Mouse (Mus musculus) heart, embryonic 14.5 days (tissue): ENCODE measurements around the gene H2-Q4. TPM values are rescaled to one million over a fixed set of nuclear protein-coding genes. Genes with fewer than 3 reads are reported as not detected.
"Not testable (repeated sequence)": the region's sequence is repeated elsewhere in the genome, so short reads cannot be mapped to it uniquely, and the experiment has no call there.

Experiments used
- ATAC-seq: fragments of 200-750 bp; cut with Nextera tagmentation; 2 replicates; pipeline ENCODE4 v1.8.0; 2017; ENCODE audit warnings: low read depth, moderate TSS enrichment; ENCODE audit not compliant: insufficient number of reproducible peaks, insufficient read depth, low FRiP score
- H3K27ac ChIP-seq, 2 experiments: fragments of 200-500 bp in 1 of 2; fragments of 300-500 bp in 1 of 2; sonication (generic) in 1 of 2; replicated peaks in 1 of 2; 2 replicates each; pipeline ENCODE4 v1.5.1; 2012 to 2014; ENCODE audit warnings: low read depth in 2 of 2, low read length in 2 of 2, control low read depth in 1 of 2, mild to moderate bottlenecking in 1 of 2, mixed read lengths in 1 of 2; ENCODE audit not compliant: control insufficient read depth in 1 of 2, insufficient read depth in 1 of 2
- H3K27me3 ChIP-seq: fragments of 300-500 bp; sonication (generic); 2 replicates; pipeline ENCODE4 v1.6.1; 2014; ENCODE audit warnings: mild to moderate bottlenecking, low read length, control low read depth; ENCODE audit not compliant: control insufficient read depth, insufficient read depth
- H3K36me3 ChIP-seq: fragments of 300-500 bp; sonication (generic); 2 replicates; pipeline ENCODE4 v1.6.1; 2014; ENCODE audit warnings: mild to moderate bottlenecking, control low read depth, low read length, mixed read lengths; ENCODE audit not compliant: control insufficient read depth, insufficient read depth
- H3K4me1 ChIP-seq, 2 experiments: fragments of 200-500 bp in 1 of 2; fragments of 300-500 bp in 1 of 2; sonication (generic) in 1 of 2; 2 replicates each; pipeline ENCODE4 v1.6.1; 2012 to 2014; ENCODE audit warnings: low read length in 2 of 2, control low read depth in 1 of 2, mixed read lengths in 1 of 2; ENCODE audit not compliant: control insufficient read depth in 2 of 2, insufficient read depth in 2 of 2
- H3K4me2 ChIP-seq: fragments of 300-500 bp; sonication (generic); 2 replicates; pipeline ENCODE4 v1.6.1; 2014; ENCODE audit warnings: mild to moderate bottlenecking, low read length
- H3K4me3 ChIP-seq, 2 experiments: fragments of 200-500 bp in 1 of 2; fragments of 300-500 bp in 1 of 2; sonication (generic) in 1 of 2; 2 replicates each; pipeline ENCODE4 v1.5.1; 2012 to 2014; ENCODE audit warnings: low read length in 2 of 2, mild to moderate bottlenecking in 2 of 2, control low read depth in 1 of 2, low read depth in 1 of 2, moderate library complexity in 1 of 2; ENCODE audit not compliant: control insufficient read depth in 1 of 2, insufficient read depth in 1 of 2
- H3K9ac ChIP-seq: fragments of 300-500 bp; sonication (generic); 2 replicates; pipeline ENCODE4 v1.6.1; 2014; ENCODE audit warnings: mild to moderate bottlenecking, low read length
- H3K9me3 ChIP-seq: fragments of 300-500 bp; sonication (generic); 2 replicates; pipeline ENCODE4 v1.6.1; 2016; ENCODE audit warnings: low read length, control low read depth; ENCODE audit not compliant: control insufficient read depth
- WGBS: fragments of 180-500 bp; shearing (Covaris S2); extraction: QIAGEN DNeasy Blood & Tissue Kit; methylation state at CpG from one replicate; pipeline ENCODE4 v1.1.7; 2014; 5-methylcytosine and 5-hydroxymethylcytosine counted together
- polyA plus RNA-seq: library from polyadenylated mRNA; unstranded; fragments of >200 nt; fragmentation: Nextera tagmentation; extraction: Ambion mirVana; gene quantifications from 2 replicates; pipeline ENCODE4 v1.2.1, GENCODE M21; 2014

H2-Q4 gene
- polyA plus RNA-seq, 1 experiment from 2014 or later = 1.7 TPM

- peaks cover 31% of the 10 kb centered on the region for H3K27me3 ChIP-seq
Observed at GRCm38 (mm10) chr17:35421331-35421730, 41.9 kb downstream of the H2-Q4 start.

GRCm38 (mm10) chr17:35422360-35422759 is 42.9 kb downstream of the H2-Q4 start:
- WGBS = 81% methylated on average over 5 of the region's 5 CpGs
- H3K36me3 ChIP-seq, H3K4me1 ChIP-seq, H3K27ac ChIP-seq, H3K4me3 ChIP-seq, H3K9me3 ChIP-seq, H3K4me2 ChIP-seq, H3K9ac ChIP-seq, ATAC-seq: not testable (repeated sequence)
- peaks cover 31% of the 10 kb centered on the region for H3K27me3 ChIP-seq

More at GRCm38 (mm10) chr17:35421331-35421730, 41.9 kb downstream of the H2-Q4 start:
- H3K9ac ChIP-seq, H3K27ac ChIP-seq, H3K4me1 ChIP-seq, H3K36me3 ChIP-seq, ATAC-seq, H3K4me3 ChIP-seq, H3K9me3 ChIP-seq, H3K4me2 ChIP-seq: not testable (repeated sequence)
- WGBS = 85% methylated on average over 4 of the region's 4 CpGs

GRCm38 (mm10) chr17:35423131-35423810 is 43.9 kb downstream of the H2-Q4 start:
- not testable (repeated sequence) for H3K4me2 ChIP-seq, H3K9ac ChIP-seq, H3K9me3 ChIP-seq, H3K27ac ChIP-seq, H3K4me1 ChIP-seq, H3K4me3 ChIP-seq, ATAC-seq, H3K36me3 ChIP-seq
- peaks cover 29% of the 10 kb centered on the region for H3K27me3 ChIP-seq
- 63% methylated on average over 3 of the region's 3 CpGs for WGBS

GRCm38 (mm10) chr17:35424106-35424505 is 44.7 kb downstream of the H2-Q4 start:
- not testable (repeated sequence) for H3K4me1 ChIP-seq, H3K9me3 ChIP-seq, ATAC-seq, H3K9ac ChIP-seq, H3K36me3 ChIP-seq, H3K27ac ChIP-seq, H3K4me3 ChIP-seq, H3K4me2 ChIP-seq
- WGBS = 79% methylated on average over 3 of the region's 3 CpGs
- peaks cover 22% of the 10 kb centered on the region for H3K27me3 ChIP-seq

DNA sequence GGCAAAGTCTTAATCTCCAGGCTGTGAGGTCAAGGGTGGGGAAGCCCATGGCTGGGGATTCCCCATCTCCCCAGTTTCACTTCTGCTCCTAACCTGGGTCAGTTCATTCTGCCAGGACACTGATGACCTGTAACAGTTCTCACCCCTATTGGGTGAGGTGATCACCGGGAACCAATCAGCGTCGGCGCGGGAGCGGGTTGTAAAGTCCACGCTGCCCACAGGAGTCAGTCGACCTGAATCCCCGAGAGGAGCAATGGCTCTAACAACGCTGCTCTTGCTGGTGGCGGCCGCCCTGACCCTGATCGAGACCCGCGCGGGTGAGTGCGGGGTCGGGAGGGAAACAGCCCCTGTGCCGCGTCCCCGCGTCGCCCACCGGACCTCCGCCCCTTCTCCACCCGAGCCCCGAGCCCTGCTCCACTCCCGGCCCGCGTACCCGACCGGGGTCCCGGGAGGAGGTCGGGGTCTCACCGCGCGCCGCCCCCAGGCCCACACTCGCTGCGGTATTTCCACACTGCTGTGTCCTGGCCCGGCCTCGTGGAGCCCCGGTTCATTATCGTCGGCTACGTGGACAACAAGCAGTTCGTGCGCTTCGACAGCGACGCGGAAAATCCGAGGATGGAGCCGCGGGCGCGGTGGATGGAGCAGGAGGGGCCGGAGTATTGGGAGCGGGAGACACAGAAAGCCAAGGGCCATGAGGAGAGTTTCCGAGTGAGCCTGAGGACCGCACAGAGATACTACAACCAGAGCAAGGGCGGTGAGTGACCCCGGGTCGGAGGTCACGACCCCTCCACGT is 45.4 kb downstream of the H2-Q4 start, which contains the start of gene H2-Q6:
TSS of gene H2-Q6 (plus strand) at position 227 of the 793 bp plus-strand sequence.
- H3K4me1 ChIP-seq, H3K9me3 ChIP-seq, H3K9ac ChIP-seq, H3K36me3 ChIP-seq, H3K27ac ChIP-seq: not testable (repeated sequence)
- Histone ChIP-seq H3K4me2 (peak within 1 kb of the TSS; percentile 66), H3K4me3 (peak within 1 kb of the TSS; percentile 9 to 34), H3K27me3 (peaks cover 16% of the 10 kb centered on the region)
- peak; percentile 20 for ATAC-seq
- 2% methylated on average over 51 of the region's 66 CpGs for WGBS

- H3K9me3 ChIP-seq, H3K36me3 ChIP-seq, H3K4me1 ChIP-seq, H3K27ac ChIP-seq, H3K9ac ChIP-seq: not testable (repeated sequence)
- Histone ChIP-seq H3K4me3 (peak overlapping the region; percentile 9 to 34; a peak in 3 of 4 replicates), H3K4me2 (peak overlapping the region; percentile 66), H3K27me3 (peaks cover 16% of the 10 kb centered on the region)
- ATAC-seq = 0 out of 2 replicates have a peak, but pooled peaks have one; percentile 18
- WGBS = 10% methylated on average over 28 of the region's 28 CpGs
Observed at GRCm38 (mm10) chr17:35425474-35425873, 46.1 kb downstream of the H2-Q4 start.

GRCm38 (mm10) chr17:35428883-35429282 is 49.5 kb downstream of the H2-Q4 start:
- not testable (repeated sequence) for ATAC-seq, H3K36me3 ChIP-seq, H3K4me3 ChIP-seq, H3K27ac ChIP-seq, H3K4me1 ChIP-seq, H3K27me3 ChIP-seq, H3K9ac ChIP-seq, H3K9me3 ChIP-seq, H3K4me2 ChIP-seq
- WGBS = 80% methylated on average over 6 of the region's 6 CpGs
